Mouse (Mus musculus) midbrain, embryonic 14.5 days (tissue): ENCODE results near the gene Hspg2. TPM values are rescaled to one million over a fixed set of nuclear protein-coding genes. Genes with fewer than 3 reads are reported as not detected.
A peak's percentile ranks its signal among the peaks of the same experiment; 100 is the strongest.

Experiments used
- ATAC-seq: fragments of 200-750 bp; cut with Nextera tagmentation; 2 replicates; pipeline ENCODE4 v1.8.0; 2017; ENCODE audit warnings: moderate number of reproducible peaks, moderate library complexity; ENCODE audit not compliant: low FRiP score, low TSS enrichment
- DNase-seq: peaks from one replicate; pipeline ENCODE4 v3.0.0-alpha.2; 2015
- H3K27ac ChIP-seq: fragments of 300-500 bp; sonication (generic); replicated peaks from 2 replicates; pipeline ENCODE4 v1.5.1; 2014; ENCODE audit warnings: mild to moderate bottlenecking, low read depth, low read length, moderate library complexity
- H3K27me3 ChIP-seq: fragments of 300-500 bp; sonication (generic); 2 replicates; pipeline ENCODE4 v1.6.1; 2014; ENCODE audit warnings: low read length, control low read depth, mixed read lengths; ENCODE audit not compliant: control insufficient read depth, insufficient read depth
- H3K36me3 ChIP-seq: fragments of 300-500 bp; sonication (generic); 2 replicates; pipeline ENCODE4 v1.6.1; 2014; ENCODE audit warnings: low read length, control low read depth; ENCODE audit not compliant: control insufficient read depth, insufficient read depth
- H3K4me1 ChIP-seq: fragments of 300-500 bp; sonication (generic); 2 replicates; pipeline ENCODE4 v1.6.1; 2014; ENCODE audit warnings: mild to moderate bottlenecking, antibody characterized with exemption, low read length, control low read depth; ENCODE audit not compliant: control insufficient read depth, insufficient read depth
- H3K4me2 ChIP-seq: fragments of 300-500 bp; sonication (generic); 2 replicates; pipeline ENCODE4 v1.6.1; 2014; ENCODE audit warnings: mild to moderate bottlenecking, low read length, moderate library complexity
- H3K4me3 ChIP-seq: fragments of 300-500 bp; sonication (generic); replicated peaks from 2 replicates; pipeline ENCODE4 v1.5.1; 2014; ENCODE audit warnings: low read depth, low read length
- H3K9ac ChIP-seq: fragments of 300-500 bp; sonication (generic); replicated peaks from 2 replicates; pipeline ENCODE4 v1.6.1; 2014; ENCODE audit warnings: mild to moderate bottlenecking, low read length, moderate library complexity
- H3K9me3 ChIP-seq: fragments of 300-500 bp; sonication (generic); 2 replicates; pipeline ENCODE4 v1.6.1; 2016; ENCODE audit warnings: low read length, control low read depth, mixed read lengths; ENCODE audit not compliant: control insufficient read depth
- WGBS: fragments of 180-500 bp; shearing (Covaris S2); extraction: QIAGEN DNeasy Blood & Tissue Kit; methylation state at CpG from one replicate; pipeline ENCODE4 v1.1.7; 2014; 5-methylcytosine and 5-hydroxymethylcytosine counted together
- polyA plus RNA-seq: library from polyadenylated mRNA; unstranded; fragments of >200 nt; fragmentation: Nextera tagmentation; extraction: Ambion mirVana; gene quantifications from 2 replicates; pipeline ENCODE4 v1.2.1, GENCODE M21; 2014

Gene Hspg2
- polyA plus RNA-seq, 1 experiment from 2014 or later, result 7.6 TPM

DNA sequence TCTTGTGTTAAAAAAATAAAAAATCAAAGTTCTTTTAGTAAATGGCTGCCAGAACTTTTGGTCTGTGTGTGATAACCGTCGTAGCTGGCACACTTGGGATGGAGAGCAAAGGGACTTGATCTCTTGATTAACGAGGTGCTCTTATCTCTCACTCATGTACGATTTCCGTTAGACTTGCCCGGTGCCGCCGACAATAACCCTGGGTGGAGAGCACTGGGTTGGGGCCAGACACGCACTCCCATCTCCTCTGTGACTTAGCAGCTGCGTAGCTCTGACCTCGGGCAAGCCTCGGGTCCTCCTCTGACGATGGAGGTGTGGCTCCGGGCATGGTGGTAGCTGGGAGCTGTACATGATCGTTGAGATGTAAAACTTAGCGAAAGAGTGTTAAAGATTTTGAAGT is 15.3 kb downstream of the Hspg2 start:
- DNase-seq (no peak), ATAC-seq (no peak)
- H3K4me2 ChIP-seq, result no peak overlapping the region
- no peaks in the 10 kb centered on the region for H3K36me3 ChIP-seq
- WGBS, result 85% methylated on average over 16 of the region's 16 CpGs
- H3K9ac ChIP-seq, result no peak overlapping the region
- no peaks in the 10 kb centered on the region for H3K9me3 ChIP-seq
- no peak overlapping the region for H3K4me3 ChIP-seq
- no peak overlapping the region for H3K27ac ChIP-seq
- H3K27me3 ChIP-seq, result no peaks in the 10 kb centered on the region
- H3K4me1 ChIP-seq, result peaks cover 23% of the 10 kb centered on the region

GRCm38 (mm10) chr4:137484586-137484985 is 16.0 kb downstream of the Hspg2 start:
- Histone ChIP-seq H3K9me3 (no peaks in the 10 kb centered on the region), H3K4me1 (peaks cover 27% of the 10 kb centered on the region), H3K4me3 (no peak overlapping the region), H3K4me2 (no peak overlapping the region), H3K9ac (no peak overlapping the region), H3K27ac (no peak overlapping the region), H3K36me3 (no peaks in the 10 kb centered on the region), H3K27me3 (no peaks in the 10 kb centered on the region)
- DNase-seq (peak; percentile 36), ATAC-seq (no peak)
- WGBS, result 71% methylated on average over 7 of the region's 7 CpGs

- H3K36me3 ChIP-seq, result no peaks in the 10 kb centered on the region
- H3K4me2 ChIP-seq, result no peak overlapping the region
- no peak for ATAC-seq
- H3K9me3 ChIP-seq, result no peaks in the 10 kb centered on the region
- H3K9ac ChIP-seq, result no peak overlapping the region
- 42% methylated on average over 14 of the region's 14 CpGs for WGBS
- no peak overlapping the region for H3K4me3 ChIP-seq
- peaks cover 23% of the 10 kb centered on the region; the same call in 1 of the 2 replicates for H3K4me1 ChIP-seq
- no peaks in the 10 kb centered on the region for H3K27me3 ChIP-seq
- DNase-seq, result no peak
- no peak overlapping the region for H3K27ac ChIP-seq
Observed at GRCm38 (mm10) chr4:137485258-137485960, 16.8 kb downstream of the Hspg2 start.

- peaks cover 23% of the 10 kb centered on the region; the same call in 1 of the 2 replicates for H3K4me1 ChIP-seq
- peak; percentile 61 for DNase-seq
- no peak overlapping the region for H3K4me3 ChIP-seq
- H3K27me3 ChIP-seq, result no peaks in the 10 kb centered on the region
- no peak for ATAC-seq
- H3K36me3 ChIP-seq, result no peaks in the 10 kb centered on the region
- H3K9me3 ChIP-seq, result no peaks in the 10 kb centered on the region
- H3K9ac ChIP-seq, result no peak overlapping the region
- WGBS, result 38% methylated on average over 20 of the region's 20 CpGs
- H3K27ac ChIP-seq, result no peak overlapping the region
- no peak overlapping the region for H3K4me2 ChIP-seq
Observed at GRCm38 (mm10) chr4:137486081-137487014, 17.8 kb downstream of the Hspg2 start.

- Histone ChIP-seq H3K9me3 (no peaks in the 10 kb centered on the region), H3K9ac (no peak overlapping the region), H3K27ac (no peak overlapping the region), H3K36me3 (no peaks in the 10 kb centered on the region), H3K27me3 (no peaks in the 10 kb centered on the region), H3K4me3 (no peak overlapping the region), H3K4me1 (peaks cover 23% of the 10 kb centered on the region; the same call in 1 of the 2 replicates), H3K4me2 (no peak overlapping the region)
- DNase-seq, result no peak
- 44% methylated on average over 10 of the region's 10 CpGs for WGBS
- ATAC-seq, result no peak
Observed at GRCm38 (mm10) chr4:137487286-137488000, 18.9 kb downstream of the Hspg2 start.

GRCm38 (mm10) chr4:137488038-137488437 is 19.5 kb downstream of the Hspg2 start:
- Histone ChIP-seq H3K9ac (no peak overlapping the region), H3K4me3 (no peak overlapping the region), H3K9me3 (no peaks in the 10 kb centered on the region), H3K4me2 (no peak overlapping the region), H3K36me3 (no peaks in the 10 kb centered on the region), H3K27ac (no peak overlapping the region), H3K4me1 (peaks cover 23% of the 10 kb centered on the region; the same call in 1 of the 2 replicates), H3K27me3 (no peaks in the 10 kb centered on the region)
- DNase-seq (no peak), ATAC-seq (no peak)
- 26% methylated on average over 11 of the region's 11 CpGs for WGBS

DNA sequence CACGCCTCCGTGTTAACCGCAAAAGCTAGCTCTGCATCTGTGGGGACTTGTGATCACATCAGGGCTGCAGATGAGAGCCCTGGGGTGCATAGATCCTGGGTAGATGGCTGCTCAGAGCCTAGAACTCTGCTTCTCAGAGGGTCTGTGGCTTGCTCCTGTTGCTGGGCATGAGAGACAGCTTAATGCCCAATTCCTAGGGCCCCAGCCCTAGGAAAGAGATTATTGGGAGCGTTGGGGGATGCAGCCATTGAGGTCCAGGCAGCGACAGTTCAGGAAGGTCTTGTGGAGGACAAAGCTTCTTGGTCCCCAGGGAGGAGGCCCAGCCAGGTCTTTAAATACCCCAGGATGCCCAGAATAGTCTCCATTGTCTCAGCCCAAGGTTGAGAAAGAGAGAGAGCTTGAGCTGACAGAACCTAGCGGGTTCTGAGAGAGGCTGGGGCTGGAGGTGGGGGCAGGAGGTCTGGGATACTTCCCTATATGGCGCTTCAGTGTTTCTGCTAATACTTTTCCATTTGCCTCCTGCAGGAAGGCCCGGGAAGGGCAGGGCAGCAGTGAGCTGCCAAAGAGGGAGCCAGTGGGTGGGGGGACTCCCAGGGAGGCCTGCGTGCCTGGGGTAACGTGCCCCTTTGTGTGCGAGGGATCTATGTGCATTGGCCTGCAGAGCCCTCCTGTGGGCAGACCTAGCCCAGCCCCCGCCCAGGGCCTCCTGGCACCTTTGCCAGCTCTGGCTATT is 20.2 kb downstream of the Hspg2 start:
- DNase-seq (peak; percentile 56), ATAC-seq (no peak)
- peaks cover 23% of the 10 kb centered on the region; the same call in 1 of the 2 replicates for H3K4me1 ChIP-seq
- 11% methylated on average over 12 of the region's 12 CpGs for WGBS
- H3K9me3 ChIP-seq, result no peaks in the 10 kb centered on the region
- H3K27ac ChIP-seq, result no peak overlapping the region
- no peaks in the 10 kb centered on the region for H3K27me3 ChIP-seq
- H3K36me3 ChIP-seq, result no peaks in the 10 kb centered on the region
- H3K9ac ChIP-seq, result no peak overlapping the region
- H3K4me2 ChIP-seq, result no peak overlapping the region
- no peak overlapping the region for H3K4me3 ChIP-seq

- Histone ChIP-seq H3K36me3 (no peaks in the 10 kb centered on the region), H3K4me1 (peaks cover 28% of the 10 kb centered on the region), H3K9ac (no peak overlapping the region), H3K27ac (no peak overlapping the region), H3K4me2 (no peak overlapping the region), H3K27me3 (no peaks in the 10 kb centered on the region), H3K4me3 (no peak overlapping the region), H3K9me3 (no peaks in the 10 kb centered on the region)
- 66% methylated on average over 8 of the region's 8 CpGs for WGBS
- ATAC-seq (no peak), DNase-seq (no peak)
Observed at GRCm38 (mm10) chr4:137489996-137490395, 21.4 kb downstream of the Hspg2 start.
